Mouse (Mus musculus) macrophage (primary cell): Measurements from ENCODE around the gene Rps26. TPM values are rescaled to one million over a fixed set of nuclear protein-coding genes. Genes with fewer than 3 reads are reported as not detected.

Experiments
- H3K27ac ChIP-seq: fragments of 350-480 bp; formaldehyde crosslinking; 2 replicates; pipeline ENCODE4 v1.9.0; 2021
- H3K36me3 ChIP-seq: fragments of 350-480 bp; formaldehyde crosslinking; 2 replicates; pipeline ENCODE4 v1.9.0; 2021; ENCODE audit errors: inconsistent target
- H3K4me3 ChIP-seq: fragments of 350-480 bp; formaldehyde crosslinking; 2 replicates; pipeline ENCODE4 v1.9.0; 2021; ENCODE audit errors: inconsistent target
- H3K79me2 ChIP-seq: fragments of 350-480 bp; formaldehyde crosslinking; 2 replicates; pipeline ENCODE4 v1.9.0; 2021; ENCODE audit errors: inconsistent target
- WGBS: methylation state at CpG from one replicate; pipeline ENCODE4 v1.1.7; 2026; ENCODE audit warnings: inconsistent platforms; ENCODE audit not compliant: missing documents; 5-methylcytosine and 5-hydroxymethylcytosine counted together
- polyA plus RNA-seq: library from polyadenylated mRNA; stranded (reverse); fragments of 250-400 nt; gene quantifications from 3 replicates; pipeline ENCODE4 v1.2.4, GENCODE M21; 2018; ENCODE audit warnings: inconsistent platforms

Rps26 gene
- polyA plus RNA-seq, 1 experiment from 2014 or later: 951 TPM

DNA sequence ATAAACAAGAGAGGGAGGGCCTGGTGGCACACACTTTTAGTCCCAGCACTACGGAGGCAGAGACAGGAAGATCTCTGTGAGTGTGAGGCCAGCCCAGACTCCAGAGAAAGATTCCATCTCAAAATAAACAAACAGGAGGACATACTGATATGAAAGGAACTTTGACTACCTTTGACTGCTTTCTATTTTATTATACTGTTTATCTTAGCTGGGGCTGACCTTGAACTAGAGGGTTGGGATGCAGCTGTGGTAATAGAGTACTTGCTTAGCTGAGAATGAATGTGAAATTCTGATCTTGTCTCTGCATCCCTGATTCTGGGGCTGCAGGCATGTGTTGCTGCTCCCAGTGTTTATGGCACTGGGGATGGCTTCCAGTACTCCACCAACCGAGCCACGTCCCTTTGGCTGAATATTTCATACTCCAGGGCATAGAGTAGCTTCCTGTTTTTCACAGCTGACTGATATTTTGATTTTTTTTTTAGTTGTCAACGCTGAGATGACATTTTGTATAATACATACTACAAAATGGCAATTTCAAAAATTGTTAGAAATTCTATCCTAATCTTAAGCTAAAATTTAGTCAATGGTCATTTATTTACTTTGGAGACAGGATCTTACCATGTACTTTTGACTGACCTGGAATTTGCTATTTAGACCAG is 23.9 kb downstream of the Rps26 start:
- Histone ChIP-seq H3K4me3 (no peak overlapping the region), H3K79me2 (no peaks in the 10 kb centered on the region), H3K36me3 (no peaks in the 10 kb centered on the region), H3K27ac (no peak overlapping the region)
- 33% methylated on average over 4 of the region's 4 CpGs for WGBS

DNA sequence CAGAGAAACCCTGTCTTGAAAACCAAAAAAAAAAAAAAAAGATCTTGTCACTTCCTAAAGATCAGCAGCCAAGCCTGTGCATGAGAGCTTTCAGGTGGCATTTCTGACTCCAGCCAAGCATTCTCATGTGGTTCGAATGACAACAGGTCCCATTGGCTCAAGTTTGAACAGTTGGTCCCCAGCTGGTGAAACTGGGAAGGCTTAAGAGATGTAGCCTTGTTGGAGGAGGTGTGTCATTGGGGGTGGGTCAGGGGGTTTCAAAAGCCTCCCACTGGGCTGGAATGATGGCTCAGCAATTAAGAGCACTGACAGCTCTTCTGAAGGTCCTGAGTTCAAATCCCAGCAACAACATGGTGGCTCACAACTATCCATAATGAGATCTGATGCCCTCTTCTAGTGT is 25.0 kb downstream of the Rps26 start:
- 82% methylated on average over 1 of the region's 1 CpGs for WGBS
- H3K4me3 ChIP-seq: no peak overlapping the region
- no peak overlapping the region for H3K27ac ChIP-seq
- H3K79me2 ChIP-seq: no peaks in the 10 kb centered on the region
- H3K36me3 ChIP-seq: no peaks in the 10 kb centered on the region

DNA sequence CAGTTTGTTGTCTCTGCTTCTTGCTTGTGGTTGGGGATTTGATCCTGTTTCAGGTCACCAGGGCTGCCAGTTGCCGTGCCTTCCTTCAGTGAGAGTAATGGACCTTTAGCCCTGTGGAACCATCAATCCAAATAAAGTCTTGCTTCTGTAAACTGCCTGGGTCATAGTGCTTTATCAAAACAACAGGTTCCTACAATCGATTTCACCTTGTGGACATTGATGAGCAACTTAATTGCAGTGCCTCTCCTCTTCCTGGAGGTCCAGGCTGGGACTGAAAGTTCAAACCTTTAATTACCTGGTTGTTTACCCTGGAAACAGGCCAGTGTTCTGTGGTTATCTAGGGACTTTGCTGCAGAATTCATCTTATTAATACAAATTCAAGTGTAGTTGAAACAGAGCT is 28.1 kb downstream of the Rps26 start:
- Histone ChIP-seq H3K36me3 (no peaks in the 10 kb centered on the region), H3K4me3 (no peak overlapping the region), H3K79me2 (no peaks in the 10 kb centered on the region), H3K27ac (no peak overlapping the region)
- 59% methylated on average over 2 of the region's 2 CpGs for WGBS

DNA sequence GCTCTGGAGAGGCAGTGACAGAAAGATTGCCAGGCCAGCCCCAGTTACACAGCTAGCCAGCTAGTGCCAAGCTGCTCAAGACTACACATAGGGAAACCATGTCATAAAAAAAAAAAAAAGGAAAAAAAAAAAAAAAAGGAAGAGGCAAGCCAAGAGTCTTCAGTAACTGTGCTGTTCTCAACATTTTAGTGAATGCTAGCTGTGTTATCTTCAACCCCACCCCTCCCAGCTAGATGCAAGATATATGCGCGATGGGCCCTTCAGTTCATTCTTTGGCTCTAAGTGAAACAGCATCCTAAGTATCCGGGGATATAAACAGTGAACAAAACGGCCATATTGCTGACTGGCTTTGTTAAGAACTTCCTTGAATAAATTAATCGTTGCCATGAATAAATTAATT is 33.8 kb downstream of the Rps26 start:
- Histone ChIP-seq H3K79me2 (no peaks in the 10 kb centered on the region), H3K36me3 (no peaks in the 10 kb centered on the region), H3K27ac (no peak overlapping the region), H3K4me3 (no peak overlapping the region)
- 88% methylated on average over 5 of the region's 5 CpGs for WGBS

DNA sequence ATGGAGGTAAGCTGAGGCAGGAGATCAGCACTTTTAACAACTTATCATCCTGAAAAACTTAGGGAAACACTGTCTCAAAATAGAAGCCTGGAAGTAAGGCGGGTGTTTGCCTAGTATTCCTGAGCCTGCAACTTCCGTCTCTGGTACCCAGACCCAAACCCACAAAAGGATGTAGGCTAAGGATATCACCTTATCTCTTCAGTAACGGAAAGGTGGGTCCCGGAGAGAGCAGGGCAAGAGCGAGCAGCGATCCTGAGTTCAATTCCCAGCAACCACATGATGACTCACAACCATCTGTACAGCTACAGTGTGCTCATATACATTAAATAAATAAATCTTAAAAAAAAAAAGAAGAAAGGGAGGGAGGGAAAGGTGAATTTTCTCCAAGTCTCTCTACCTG is 35.1 kb downstream of the Rps26 start:
- H3K27ac ChIP-seq: no peak overlapping the region
- no peaks in the 10 kb centered on the region for H3K36me3 ChIP-seq
- H3K4me3 ChIP-seq: no peak overlapping the region
- WGBS: 82% methylated on average over 5 of the region's 6 CpGs
- H3K79me2 ChIP-seq: no peaks in the 10 kb centered on the region

DNA sequence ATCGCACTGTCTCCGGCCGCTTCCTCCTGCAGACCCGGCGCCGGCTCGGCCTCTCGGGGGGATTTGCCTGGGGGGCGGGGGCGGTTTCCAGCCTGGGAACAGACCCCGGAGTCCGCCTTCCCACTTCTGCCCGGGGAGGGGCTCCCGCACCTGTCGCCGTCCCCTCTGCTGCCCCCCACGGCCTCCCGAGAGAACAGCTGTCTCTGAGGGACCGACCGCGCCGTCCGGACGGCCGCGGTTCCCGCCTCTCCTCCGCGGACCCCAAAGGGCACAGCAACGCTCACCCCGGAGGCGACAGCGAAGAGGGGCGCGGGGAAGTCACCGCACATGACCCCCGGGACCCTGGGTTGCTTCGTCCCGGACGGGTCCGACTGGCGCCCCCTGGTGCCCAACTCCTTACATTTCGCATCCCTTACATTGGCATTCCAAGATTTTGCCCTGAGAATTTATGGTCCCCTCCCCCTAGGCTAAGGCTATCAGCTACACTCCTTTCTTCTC is 36.3 kb downstream of the Rps26 start:
- H3K36me3 ChIP-seq: no peaks in the 10 kb centered on the region
- under 1% methylated on average over 43 of the region's 43 CpGs for WGBS
- H3K4me3 ChIP-seq: peak overlapping the region; percentile 42
- H3K79me2 ChIP-seq: no peaks in the 10 kb centered on the region
- no peak overlapping the region for H3K27ac ChIP-seq

DNA sequence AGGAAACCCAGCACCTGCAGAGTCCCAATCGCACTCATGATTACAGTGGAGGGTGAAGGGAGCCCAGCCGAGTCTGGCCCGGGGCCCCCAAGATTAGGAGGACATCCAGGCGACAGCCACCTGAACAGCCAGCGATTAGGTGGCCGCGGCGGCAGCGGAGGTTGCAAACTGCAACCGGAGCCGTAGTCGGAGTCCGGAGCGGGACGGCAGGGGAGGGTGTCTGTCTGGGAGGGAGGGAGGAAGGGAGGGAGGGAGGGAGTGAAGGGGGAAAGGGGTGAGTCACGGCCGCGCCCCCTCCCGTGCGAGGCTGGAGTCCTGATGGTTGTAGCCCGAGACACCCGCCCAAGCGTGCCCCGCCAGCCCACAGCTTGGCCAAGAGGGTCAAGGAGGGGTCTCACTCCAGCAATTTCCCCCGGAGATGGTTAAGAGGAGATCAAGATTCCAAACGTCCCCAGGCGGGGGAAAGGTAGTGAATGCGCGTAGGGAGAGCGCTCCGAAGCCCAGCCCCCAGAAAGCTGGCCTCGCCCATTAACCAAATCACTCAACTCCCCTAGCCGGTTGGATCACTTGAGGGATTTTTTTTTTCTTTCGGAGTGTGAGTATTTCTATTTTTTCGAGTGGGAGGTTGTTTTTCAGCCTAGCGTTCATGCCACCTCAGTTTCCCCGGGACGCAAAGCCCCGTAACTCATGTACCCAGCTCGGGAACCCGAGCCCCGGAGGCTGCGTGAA is 36.9 kb downstream of the Rps26 start, which contains the start of gene Erbb3:
Gene Erbb3 (minus strand): TSS at position 189 of the 729 bp plus-strand sequence.
- H3K36me3 ChIP-seq: no peaks in the 10 kb centered on the region
- H3K27ac ChIP-seq: no peak within 1 kb of the TSS
- H3K4me3 ChIP-seq: peak within 1 kb of the TSS; percentile 42
- under 1% methylated on average over 31 of the region's 43 CpGs for WGBS
- H3K79me2 ChIP-seq: no peaks in the 10 kb centered on the region

DNA sequence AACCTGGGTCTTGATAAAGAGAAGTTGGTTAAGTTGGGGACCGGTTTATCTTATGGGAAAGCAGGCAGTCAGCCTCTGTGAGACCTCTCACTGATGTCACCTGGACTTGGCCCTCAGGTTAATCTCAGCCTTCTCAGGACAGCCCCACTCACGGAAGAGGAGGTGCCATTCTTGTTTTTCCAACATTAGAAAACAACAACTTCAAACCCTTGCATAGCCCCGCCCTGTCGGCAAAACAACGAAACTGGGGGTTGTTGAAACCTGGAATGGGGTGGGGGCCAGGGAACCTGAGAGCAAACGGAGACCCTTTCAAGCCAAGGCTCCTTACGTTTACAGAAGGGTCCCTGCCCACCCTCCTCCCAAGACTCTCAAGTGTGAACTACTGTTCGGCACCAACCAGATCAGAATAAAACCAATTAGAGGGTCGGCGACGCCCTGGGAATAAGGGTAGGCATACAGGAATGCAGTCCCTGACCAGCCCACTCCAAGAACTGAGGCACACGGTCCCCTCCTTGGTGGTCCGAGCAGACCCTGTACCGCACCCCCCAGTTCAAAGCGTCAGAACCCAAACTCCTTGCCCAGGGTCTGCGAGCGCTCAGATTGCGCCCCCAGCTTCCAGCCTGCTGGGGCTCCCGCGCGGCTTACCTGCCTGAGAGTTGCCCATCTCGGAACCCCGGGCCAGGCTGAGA is 37.6 kb downstream of the Rps26 start:
- 14% methylated on average over 23 of the region's 23 CpGs for WGBS
- H3K27ac ChIP-seq: no peak overlapping the region
- H3K79me2 ChIP-seq: no peaks in the 10 kb centered on the region

DNA sequence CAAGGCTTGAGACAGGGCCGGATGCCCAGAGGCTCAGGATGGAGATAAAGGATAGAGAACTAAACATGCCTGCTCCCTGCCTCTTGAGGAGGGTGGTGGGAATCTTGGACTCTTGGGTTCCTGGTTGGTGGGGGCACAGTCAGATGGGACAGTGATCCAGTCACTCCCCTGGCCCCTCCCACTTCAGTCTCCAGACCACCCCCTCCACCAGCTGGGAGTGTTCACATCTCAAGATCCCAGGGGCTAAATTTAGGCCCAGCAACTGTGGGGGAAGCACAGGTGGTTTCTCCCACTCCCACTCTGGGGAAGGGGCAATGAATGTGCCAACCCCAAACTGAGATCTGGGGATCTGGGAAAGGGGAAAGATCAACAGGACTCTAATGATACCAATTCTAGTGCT is 38.4 kb downstream of the Rps26 start:
- no peak overlapping the region for H3K4me3 ChIP-seq
- H3K79me2 ChIP-seq: no peaks in the 10 kb centered on the region
- H3K27ac ChIP-seq: no peak overlapping the region
- 82% methylated on average over 1 of the region's 1 CpGs for WGBS
- no peaks in the 10 kb centered on the region for H3K36me3 ChIP-seq

More for the DNA sequence above, 37.6 kb downstream of the Rps26 start:
- Histone ChIP-seq H3K36me3 (no peaks in the 10 kb centered on the region), H3K4me3 (peak overlapping the region; percentile 42)

DNA sequence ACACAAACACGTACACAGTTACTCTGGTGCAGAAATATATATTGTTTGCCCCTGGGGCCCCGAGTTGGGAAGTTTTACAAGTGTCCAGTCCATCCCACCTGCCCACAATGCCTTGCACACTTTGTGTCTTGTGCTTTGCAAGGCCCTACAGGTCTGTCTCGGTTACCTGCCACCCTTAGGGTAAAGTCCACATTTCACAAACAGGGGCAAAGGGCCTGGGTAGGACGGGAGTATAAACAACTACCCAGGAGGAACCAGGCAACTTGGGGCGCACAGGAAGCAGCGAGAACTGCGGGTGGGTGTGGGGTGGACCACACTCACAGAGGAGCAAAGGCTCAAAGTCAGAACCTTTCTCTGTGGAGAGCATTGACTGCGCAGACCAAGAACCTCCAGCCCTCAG is 38.9 kb downstream of the Rps26 start:
- Histone ChIP-seq H3K36me3 (no peaks in the 10 kb centered on the region), H3K27ac (no peak overlapping the region), H3K4me3 (no peak overlapping the region), H3K79me2 (no peaks in the 10 kb centered on the region)
- 66% methylated on average over 8 of the region's 8 CpGs for WGBS

DNA sequence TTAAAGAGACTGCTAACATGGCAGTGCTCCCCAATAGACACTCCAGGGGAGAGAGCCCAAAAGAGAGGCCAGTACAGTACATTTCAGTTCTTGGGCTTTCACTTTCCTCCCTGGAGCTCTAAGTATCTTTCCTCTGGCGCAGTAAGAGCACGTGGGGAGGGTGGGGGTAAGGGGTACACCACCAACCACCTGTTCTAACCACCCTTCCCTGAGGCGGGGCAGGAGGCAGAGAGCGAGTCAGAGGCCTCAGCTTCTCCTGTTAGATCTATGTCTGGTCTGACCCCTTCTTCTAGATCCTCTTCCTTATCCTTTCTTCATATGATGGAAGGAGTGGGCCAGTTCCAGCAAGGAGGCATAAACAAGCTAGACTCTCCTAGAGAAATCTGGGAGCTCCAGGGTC is 39.4 kb downstream of the Rps26 start:
- Histone ChIP-seq H3K79me2 (no peaks in the 10 kb centered on the region), H3K27ac (no peak overlapping the region), H3K4me3 (no peak overlapping the region), H3K36me3 (no peaks in the 10 kb centered on the region)
- 46% methylated on average over 4 of the region's 4 CpGs for WGBS

DNA sequence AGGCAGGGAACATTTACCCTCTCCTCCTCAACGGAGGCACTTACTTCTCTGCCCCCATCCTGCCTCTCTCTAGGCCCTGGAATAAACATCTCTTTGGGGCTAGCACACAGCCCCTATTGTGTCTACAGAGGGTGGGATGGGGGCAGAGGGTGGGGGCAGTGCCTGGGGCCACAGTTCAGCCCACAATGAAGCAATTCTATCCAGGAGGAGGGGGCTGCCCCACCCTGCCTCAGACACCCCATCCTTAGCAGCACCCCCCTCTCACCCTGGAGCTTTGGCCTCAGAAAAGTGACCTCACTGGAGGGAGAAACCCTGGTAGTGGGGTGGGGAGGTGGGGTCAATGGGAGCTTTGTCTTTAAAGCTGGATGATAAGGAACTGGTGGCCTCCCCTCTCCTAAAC is 40.0 kb downstream of the Rps26 start:
- no peak overlapping the region for H3K4me3 ChIP-seq
- 92% methylated on average over 1 of the region's 1 CpGs for WGBS
- no peak overlapping the region for H3K27ac ChIP-seq
- H3K79me2 ChIP-seq: no peaks in the 10 kb centered on the region
- H3K36me3 ChIP-seq: no peaks in the 10 kb centered on the region

DNA sequence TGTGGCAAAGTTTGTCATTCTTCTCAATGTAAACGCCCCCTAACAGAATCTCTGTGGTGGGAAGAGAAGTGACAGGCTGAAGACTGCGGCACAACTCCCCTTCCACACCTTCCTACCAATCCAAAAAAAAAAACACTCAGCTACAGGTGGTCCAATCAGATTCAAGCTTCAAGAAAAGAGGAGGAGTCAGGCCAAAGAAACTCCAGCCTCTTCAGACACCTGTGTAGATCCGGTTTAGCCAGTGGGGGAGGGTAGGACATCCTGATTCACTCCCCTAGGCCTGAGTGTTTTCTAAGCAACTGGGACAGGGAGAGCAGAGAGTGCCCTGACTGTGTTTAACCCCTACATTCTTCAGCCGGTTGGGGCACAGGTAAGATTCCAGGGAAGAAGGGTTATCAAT is 42.2 kb downstream of the Rps26 start:
- Histone ChIP-seq H3K79me2 (no peaks in the 10 kb centered on the region), H3K4me3 (no peak overlapping the region), H3K36me3 (no peaks in the 10 kb centered on the region), H3K27ac (no peak overlapping the region)
- 65% methylated on average over 4 of the region's 4 CpGs for WGBS

DNA sequence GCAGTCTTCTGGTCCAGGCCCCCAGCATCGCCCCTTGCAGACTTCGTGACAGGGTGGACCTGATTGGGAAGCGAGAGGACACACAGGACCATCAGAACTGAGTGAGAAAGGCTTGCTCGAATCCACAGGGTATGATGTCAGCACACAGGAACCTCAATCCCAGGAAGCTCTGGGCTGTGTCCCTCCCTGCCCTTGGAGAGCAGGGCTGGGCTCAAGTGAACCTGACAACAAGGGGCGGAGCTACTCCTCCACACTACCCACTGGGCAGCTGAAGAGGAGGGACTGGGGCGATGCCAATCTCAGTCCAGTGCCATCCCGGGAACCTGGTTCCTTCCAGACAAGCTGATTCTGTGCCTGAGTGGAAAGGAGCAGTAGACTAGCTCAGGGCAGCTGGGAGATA is 42.9 kb downstream of the Rps26 start:
- no peaks in the 10 kb centered on the region for H3K36me3 ChIP-seq
- no peak overlapping the region for H3K4me3 ChIP-seq
- H3K27ac ChIP-seq: no peak overlapping the region
- WGBS: 77% methylated on average over 7 of the region's 7 CpGs
- H3K79me2 ChIP-seq: no peaks in the 10 kb centered on the region

DNA sequence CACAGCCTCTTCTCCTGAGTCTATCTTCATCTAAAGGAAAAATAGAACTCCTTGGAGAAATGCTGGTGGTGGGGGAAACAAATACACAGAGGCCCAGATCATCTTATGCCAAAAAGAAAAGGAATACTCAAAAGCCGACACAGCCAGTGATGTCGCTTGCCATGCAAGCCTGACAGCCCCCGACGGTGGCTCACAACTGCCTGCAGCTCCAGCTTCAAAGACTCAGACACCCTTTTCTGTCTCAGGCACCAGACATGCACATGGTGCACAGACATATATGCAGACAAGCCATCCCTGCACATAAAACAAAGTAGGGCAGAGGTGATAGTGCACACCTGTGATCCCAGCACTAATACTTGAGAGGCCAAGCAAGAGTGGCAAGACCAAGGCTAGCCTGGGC is 46.8 kb downstream of the Rps26 start:
- WGBS: 76% methylated on average over 4 of the region's 4 CpGs
- Histone ChIP-seq H3K4me3 (no peak overlapping the region), H3K27ac (no peak overlapping the region), H3K36me3 (no peaks in the 10 kb centered on the region), H3K79me2 (no peaks in the 10 kb centered on the region)
